Mouse (Mus musculus) ES-Bruce4 (cell line): ENCODE results near the gene Rtn1. TPM values are rescaled to one million over a fixed set of nuclear protein-coding genes. Genes with fewer than 3 reads are reported as not detected.
"Not testable (repeated sequence)": the region's sequence is repeated elsewhere in the genome, so short reads cannot be mapped to it uniquely, and the experiment has no call there.

Experiments used
- H3K27ac ChIP-seq: 2 replicates; pipeline ENCODE4 v1.5.1; 2012; ENCODE audit warnings: low read length, inconsistent platforms; ENCODE audit not compliant: insufficient read depth
- H3K27me3 ChIP-seq: 2 replicates; pipeline ENCODE4 v1.6.1; 2012; ENCODE audit warnings: mild to moderate bottlenecking, low read length, inconsistent platforms; ENCODE audit not compliant: control insufficient read depth, poor library complexity, insufficient read depth, severe bottlenecking
- H3K36me3 ChIP-seq: 2 replicates; pipeline ENCODE4 v1.6.1; 2012; ENCODE audit warnings: inconsistent platforms, mild to moderate bottlenecking, low read length, moderate library complexity; ENCODE audit not compliant: control insufficient read depth, poor library complexity, insufficient read depth, severe bottlenecking
- H3K4me1 ChIP-seq: one replicate; pipeline ENCODE4 v1.8.1; 2011; ENCODE audit warnings: low read length; ENCODE audit not compliant: control insufficient read depth, insufficient read depth
- H3K4me3 ChIP-seq: 2 replicates; pipeline ENCODE4 v1.5.1; 2011; ENCODE audit warnings: low read depth, mild to moderate bottlenecking, low read length
- H3K9ac ChIP-seq: 2 replicates; pipeline ENCODE4 v1.6.1; 2012; ENCODE audit warnings: low read depth, mild to moderate bottlenecking, inconsistent platforms; ENCODE audit not compliant: poor library complexity, severe bottlenecking
- H3K9me3 ChIP-seq: replicated peaks from 2 replicates; pipeline ENCODE4 v1.6.1; 2012; ENCODE audit warnings: mild to moderate bottlenecking, low read length, inconsistent platforms; ENCODE audit not compliant: control insufficient read depth, poor library complexity, insufficient read depth, severe bottlenecking
- CTCF ChIP-seq: IDR thresholded peaks from one replicate; pipeline ENCODE4 v1.8.1; 2011; ENCODE audit warnings: low read depth, low read length
- EP300 ChIP-seq: IDR thresholded peaks from 2 replicates; pipeline ENCODE4 v1.6.1; 2011; ENCODE audit warnings: low read depth, low read length; ENCODE audit not compliant: insufficient read depth
- POLR2A ChIP-seq: IDR thresholded peaks from one replicate; pipeline ENCODE4 v1.8.1; 2011; ENCODE audit warnings: low read length; ENCODE audit not compliant: insufficient read depth
- polyA plus RNA-seq: library from polyadenylated mRNA; stranded (reverse); fragments of >200 nt; gene quantifications from 2 replicates; pipeline ENCODE4 v1.2.4, GENCODE M21; 2011; ENCODE audit warnings: low read depth; ENCODE audit not compliant: missing spikeins, insufficient read depth, insufficient read length

Gene Rtn1
- polyA plus RNA-seq, 1 experiment: 6.3 TPM

DNA sequence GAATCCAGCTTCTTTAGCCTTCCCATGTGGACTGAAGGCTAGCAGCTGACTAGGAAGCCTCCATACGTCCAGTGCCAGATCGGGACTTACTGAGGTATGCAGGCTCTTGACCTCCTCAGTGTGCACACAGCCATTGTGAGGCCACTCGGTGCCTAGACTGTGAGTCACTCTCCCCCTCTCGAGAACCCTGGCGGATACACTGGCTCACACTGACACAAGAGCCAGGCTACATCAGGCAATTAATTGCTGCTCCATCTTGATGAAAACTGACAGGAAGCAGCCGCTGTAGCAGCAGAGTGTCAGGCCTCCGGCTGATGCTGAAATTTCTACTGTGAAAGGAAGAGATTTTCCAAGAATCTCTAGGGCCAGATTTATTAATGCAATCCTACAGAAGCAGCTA lies 110.6 kb downstream of the Rtn1 start:
- TF ChIP-seq POLR2A (no peak), CTCF (no peak), EP300 (no peak)
- no peak overlapping the region for H3K27ac ChIP-seq
- no peaks in the 10 kb centered on the region for H3K27me3 ChIP-seq
- H3K9ac ChIP-seq: no peak overlapping the region
- no peaks in the 10 kb centered on the region for H3K9me3 ChIP-seq
- no peaks in the 10 kb centered on the region for H3K4me1 ChIP-seq
- no peaks in the 10 kb centered on the region for H3K36me3 ChIP-seq
- H3K4me3 ChIP-seq: no peak overlapping the region

DNA sequence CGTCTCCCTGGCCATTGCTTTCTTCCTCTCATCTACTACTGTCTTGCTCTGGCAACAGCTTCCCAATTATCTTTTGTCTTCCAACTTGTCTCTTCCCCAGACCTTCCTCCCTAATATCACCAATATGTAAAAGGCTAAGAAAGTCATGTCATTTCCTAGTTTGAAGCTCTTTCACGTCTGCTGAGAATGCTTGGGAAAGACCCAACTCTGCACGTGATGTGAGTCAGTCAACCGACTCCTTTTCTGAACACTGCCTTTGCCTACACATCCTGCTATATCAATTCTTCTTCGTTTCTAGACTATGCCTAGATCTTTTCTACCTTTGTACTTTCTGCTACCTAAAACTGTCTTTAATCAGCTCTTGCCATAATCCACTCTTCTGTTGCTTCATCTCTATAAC lies 112.3 kb downstream of the Rtn1 start:
- Histone ChIP-seq H3K4me3 (no peak overlapping the region), H3K9ac (no peak overlapping the region), H3K36me3 (no peaks in the 10 kb centered on the region), H3K9me3 (no peaks in the 10 kb centered on the region), H3K27ac (no peak overlapping the region), H3K4me1 (no peaks in the 10 kb centered on the region), H3K27me3 (no peaks in the 10 kb centered on the region)
- TF ChIP-seq POLR2A (no peak), EP300 (no peak), CTCF (no peak)

DNA sequence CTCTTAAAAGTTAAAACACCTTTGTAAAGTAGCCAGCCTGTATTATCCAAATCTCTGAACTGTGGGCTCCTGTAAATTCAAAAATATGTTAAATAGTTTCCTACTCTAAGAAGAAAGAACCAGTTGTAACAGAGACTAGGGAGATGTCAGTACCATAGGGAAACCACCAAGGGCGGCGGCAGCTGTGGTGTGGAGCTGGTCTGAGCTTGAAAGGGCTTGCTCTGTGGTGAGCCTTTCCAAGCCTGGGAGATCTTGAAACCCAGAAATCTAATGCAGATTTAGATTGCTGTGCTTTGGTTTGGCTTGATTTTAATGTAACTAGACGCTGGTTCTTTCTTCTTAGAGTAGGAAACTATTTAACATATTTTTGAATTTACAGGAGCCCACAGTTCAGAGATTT lies 115.7 kb downstream of the Rtn1 start:
- not testable (repeated sequence) for H3K27me3 ChIP-seq, H3K9me3 ChIP-seq

DNA sequence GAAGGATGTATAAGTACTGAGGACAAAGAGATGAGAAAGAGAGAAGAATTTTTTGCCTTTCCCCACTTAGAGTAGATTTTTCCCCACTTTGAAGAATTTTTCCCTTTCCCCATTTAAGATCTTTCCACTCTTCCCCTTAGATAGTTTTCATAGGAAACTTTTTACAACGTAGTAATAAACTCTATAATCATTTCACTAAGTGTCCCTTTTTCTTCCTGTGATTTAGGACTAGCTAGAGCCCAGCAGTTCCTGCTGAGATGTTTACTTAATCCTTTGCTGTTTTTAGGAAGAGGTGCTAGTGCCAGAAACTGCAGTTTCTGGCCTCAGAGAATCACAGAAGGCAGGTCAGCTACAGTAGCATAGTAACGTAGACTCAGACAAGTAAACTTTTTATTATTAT lies 116.3 kb downstream of the Rtn1 start:
- Histone ChIP-seq H3K9ac (no peak overlapping the region), H3K27ac (no peak overlapping the region), H3K4me1 (no peaks in the 10 kb centered on the region), H3K4me3 (no peak overlapping the region), H3K9me3 (no peaks in the 10 kb centered on the region), H3K36me3 (no peaks in the 10 kb centered on the region), H3K27me3 (no peaks in the 10 kb centered on the region)
- TF ChIP-seq POLR2A (no peak), EP300 (no peak), CTCF (no peak)

More for the DNA sequence above, 115.7 kb downstream of the Rtn1 start:
- not testable (repeated sequence) for H3K27ac ChIP-seq, H3K9ac ChIP-seq, H3K36me3 ChIP-seq, H3K4me1 ChIP-seq, H3K4me3 ChIP-seq

GRCm38 (mm10) chr12:72291266-72291665 lies 117.6 kb downstream of the Rtn1 start:
- Histone ChIP-seq H3K36me3 (no peaks in the 10 kb centered on the region), H3K27ac (no peak overlapping the region), H3K27me3 (no peaks in the 10 kb centered on the region), H3K4me1 (no peaks in the 10 kb centered on the region), H3K9ac (no peak overlapping the region), H3K9me3 (no peaks in the 10 kb centered on the region), H3K4me3 (no peak overlapping the region)
- TF ChIP-seq CTCF (no peak), EP300 (no peak), POLR2A (no peak)

DNA sequence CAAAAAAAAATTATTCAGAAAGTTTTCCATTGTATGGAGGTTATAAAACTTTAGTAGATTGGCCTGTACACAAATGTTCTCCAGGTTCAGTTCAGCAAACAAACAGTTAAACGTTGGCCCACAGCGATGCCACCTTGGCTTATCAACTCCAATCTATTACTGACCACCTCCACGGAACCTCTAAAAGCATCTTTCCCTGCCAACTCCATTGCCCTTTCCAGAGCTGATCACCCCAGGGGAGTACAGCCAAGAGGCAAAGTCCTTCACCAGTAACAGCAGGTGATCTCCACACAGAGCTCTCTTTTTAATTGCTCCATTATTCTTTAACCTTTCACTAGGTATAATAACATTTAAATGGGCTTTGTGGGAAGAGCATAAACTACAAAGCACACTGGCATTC lies 120.6 kb downstream of the Rtn1 start:
- H3K4me1 ChIP-seq: no peaks in the 10 kb centered on the region
- no peak overlapping the region for H3K4me3 ChIP-seq
- no peak overlapping the region for H3K27ac ChIP-seq
- no peak overlapping the region for H3K9ac ChIP-seq
- no peaks in the 10 kb centered on the region for H3K9me3 ChIP-seq
- H3K27me3 ChIP-seq: no peaks in the 10 kb centered on the region
- TF ChIP-seq CTCF: no peak
- no peak for TF ChIP-seq POLR2A
- no peak for TF ChIP-seq EP300
- H3K36me3 ChIP-seq: no peaks in the 10 kb centered on the region
